In the genomic region with DNA sequence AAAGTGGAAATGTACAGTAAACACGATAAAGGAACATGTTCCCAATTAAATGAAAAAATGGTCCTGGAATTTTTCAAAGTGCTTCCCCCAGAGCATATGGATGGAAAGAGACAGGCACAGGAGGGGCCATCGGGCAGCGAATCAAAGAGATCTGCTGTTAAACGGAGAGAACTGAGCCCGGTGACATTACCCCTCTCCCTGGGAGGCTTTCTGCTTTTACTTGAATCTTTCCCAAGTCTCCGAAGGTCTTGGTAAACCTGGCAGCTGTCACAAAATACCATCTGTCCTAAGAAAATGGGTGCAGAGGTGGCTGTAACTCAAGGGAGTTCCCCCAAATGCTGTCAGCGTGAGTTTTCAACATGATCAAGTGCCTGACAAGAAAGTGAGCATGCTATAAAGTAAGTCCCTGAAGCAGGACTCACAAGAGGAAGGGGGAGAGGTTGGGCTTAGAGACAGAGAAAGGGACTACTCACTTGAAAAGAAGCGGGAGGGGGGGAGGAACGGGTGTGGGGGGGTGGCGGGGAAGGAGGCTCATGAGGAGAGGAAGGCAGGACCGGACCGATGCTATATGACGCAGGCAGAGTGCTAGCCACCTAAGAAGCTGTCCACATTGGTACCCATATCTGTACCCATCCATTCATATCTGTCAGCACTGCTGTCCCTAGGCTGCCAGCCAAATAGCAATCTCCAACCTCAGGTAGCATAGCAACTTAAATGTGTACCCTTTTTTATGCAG, we compare ENCODE assay signal across 11 mouse cellular contexts. TPM values are rescaled to one million over a fixed set of nuclear protein-coding genes. Genes with fewer than 3 reads are reported as not detected.
DNase-seq lines count a peak whose midpoint lies in the region; ATAC-seq lines count a peak whose summit lies in the region.
"Had no signal": no experiment of that assay in that cellular context is flagged by ENCODE, and none has a peak within 500 bp of the region (broad histone marks: within the 10 kb centered on the region; RNA-seq: fewer than 3 reads in every experiment).

No protein-coding gene starts in this region.

- H3K36me3 ChIP-seq in forebrain, embryonic 13.5 days (ENCODE audit: poor library complexity, severe bottlenecking): no peaks in the 10 kb centered on the region
- no peaks in the 10 kb centered on the region for H3K36me3 ChIP-seq in forebrain, embryonic 12.5 days (replicated peaks)
- no peaks in the 10 kb centered on the region for H3K36me3 ChIP-seq in midbrain, embryonic 14.5 days (ENCODE audit: control insufficient read depth, insufficient read depth, low read length)
- no peaks in the 10 kb centered on the region for H3K36me3 ChIP-seq in midbrain, embryonic 10.5 days
- no peaks in the 10 kb centered on the region for H3K36me3 ChIP-seq in neural tube, embryonic 15.5 days
- no peaks in the 10 kb centered on the region for H3K36me3 ChIP-seq in intestine, embryonic 15.5 days
- H3K36me3 ChIP-seq: heart, embryonic 15.5 days had no signal

- peaks cover 16% of the 10 kb centered on the region for H3K4me1 ChIP-seq in forebrain, embryonic 13.5 days
- peaks cover 12% of the 10 kb centered on the region for H3K4me1 ChIP-seq in forebrain, embryonic 12.5 days
- peaks cover 5% of the 10 kb centered on the region; the same call in 1 of the 2 replicates for H3K4me1 ChIP-seq in midbrain, embryonic 14.5 days (ENCODE audit: control insufficient read depth, insufficient read depth, low read length)
- H3K4me1 ChIP-seq in midbrain, embryonic 10.5 days: peaks cover 15% of the 10 kb centered on the region
- H3K4me1 ChIP-seq in neural tube, embryonic 15.5 days: no peaks in the 10 kb centered on the region
- no peaks in the 10 kb centered on the region for H3K4me1 ChIP-seq in intestine, embryonic 15.5 days (replicated peaks)
- H3K4me1 ChIP-seq: heart, embryonic 15.5 days had no signal

- WGBS in forebrain, embryonic 13.5 days: 39% methylated on average over 13 of the region's 13 CpGs
- 63% methylated on average over 13 of the region's 13 CpGs for WGBS in forebrain, embryonic 12.5 days
- 44% methylated on average over 13 of the region's 13 CpGs for WGBS in midbrain, embryonic 14.5 days
- WGBS in midbrain, embryonic 10.5 days: 61% methylated on average over 13 of the region's 13 CpGs
- WGBS in neural tube, embryonic 15.5 days: 41% methylated on average over 13 of the region's 13 CpGs
- WGBS in intestine, embryonic 15.5 days: 60% methylated on average over 13 of the region's 13 CpGs

- H3K4me3 ChIP-seq in forebrain, embryonic 13.5 days: no peak overlapping the region
- H3K4me3 ChIP-seq in forebrain, embryonic 12.5 days (replicated peaks): no peak overlapping the region
- H3K4me3 ChIP-seq in midbrain, embryonic 14.5 days (replicated peaks; ENCODE audit: low read depth, low read length): no peak overlapping the region
- H3K4me3 ChIP-seq in midbrain, embryonic 10.5 days: no peak overlapping the region
- H3K4me3 ChIP-seq in neural tube, embryonic 15.5 days (replicated peaks): no peak overlapping the region
- H3K4me3 ChIP-seq in intestine, embryonic 15.5 days (replicated peaks): no peak overlapping the region
- H3K4me3 ChIP-seq: heart, embryonic 15.5 days had no signal

- peak overlapping the region; percentile 33 for H3K4me2 ChIP-seq in forebrain, embryonic 13.5 days
- no peak overlapping the region for H3K4me2 ChIP-seq in forebrain, embryonic 12.5 days
- 0 out of 2 replicates have a peak overlapping the region, but pooled peaks have one; percentile 8 for H3K4me2 ChIP-seq in midbrain, embryonic 14.5 days (ENCODE audit: low read length)
- H3K4me2 ChIP-seq in neural tube, embryonic 15.5 days: peak overlapping the region; percentile 17
- H3K4me2 ChIP-seq in intestine, embryonic 15.5 days (replicated peaks): no peak overlapping the region
- H3K4me2 ChIP-seq: heart, embryonic 15.5 days had no signal

- no peak overlapping the region; the same call in 1 of the 2 replicates for H3K27ac ChIP-seq in forebrain, embryonic 13.5 days
- H3K27ac ChIP-seq in forebrain, embryonic 12.5 days: no peak overlapping the region
- H3K27ac ChIP-seq in midbrain, embryonic 14.5 days (replicated peaks; ENCODE audit: low read depth, low read length): no peak overlapping the region
- no peak overlapping the region for H3K27ac ChIP-seq in midbrain, embryonic 10.5 days (replicated peaks)
- no peak overlapping the region for H3K27ac ChIP-seq in neural tube, embryonic 15.5 days (replicated peaks)
- no peak overlapping the region for H3K27ac ChIP-seq in intestine, embryonic 15.5 days
- H3K27ac ChIP-seq: heart, embryonic 15.5 days had no signal

- DNase-seq in midbrain, embryonic 14.5 days: no peak
- no peak for DNase-seq in midbrain, embryonic 10.5 days (ENCODE audit: low spot score)
- DNase-seq in layer of hippocampus, adult 8-10 months (ENCODE audit: low spot score in 2 of 2): peak; percentile 13 to 20
- no peak for DNase-seq in kidney, adult 11 months
- DNase-seq: adrenal gland, postnatal 14 days; kidney, adult 2 months had no signal

- H3K27me3 ChIP-seq in forebrain, embryonic 13.5 days: no peaks in the 10 kb centered on the region
- no peaks in the 10 kb centered on the region for H3K27me3 ChIP-seq in forebrain, embryonic 12.5 days
- no peaks in the 10 kb centered on the region for H3K27me3 ChIP-seq in midbrain, embryonic 14.5 days (ENCODE audit: control insufficient read depth, insufficient read depth, low read length)
- H3K27me3 ChIP-seq in midbrain, embryonic 10.5 days (ENCODE audit: low read depth, poor library complexity, severe bottlenecking): peaks cover 25% of the 10 kb centered on the region
- no peaks in the 10 kb centered on the region for H3K27me3 ChIP-seq in neural tube, embryonic 15.5 days (replicated peaks)
- no peaks in the 10 kb centered on the region for H3K27me3 ChIP-seq in intestine, embryonic 15.5 days (replicated peaks)
- H3K27me3 ChIP-seq: heart, embryonic 15.5 days had no signal

- no peaks in the 10 kb centered on the region for H3K9me3 ChIP-seq in forebrain, embryonic 13.5 days (replicated peaks)
- H3K9me3 ChIP-seq in forebrain, embryonic 12.5 days: no peaks in the 10 kb centered on the region
- no peaks in the 10 kb centered on the region for H3K9me3 ChIP-seq in midbrain, embryonic 14.5 days (ENCODE audit: control insufficient read depth, low read length)
- H3K9me3 ChIP-seq in midbrain, embryonic 10.5 days (replicated peaks): no peaks in the 10 kb centered on the region
- no peaks in the 10 kb centered on the region for H3K9me3 ChIP-seq in neural tube, embryonic 15.5 days (replicated peaks)
- H3K9me3 ChIP-seq in intestine, embryonic 15.5 days: no peaks in the 10 kb centered on the region
- H3K9me3 ChIP-seq: heart, embryonic 15.5 days had no signal

- no peak overlapping the region for H3K9ac ChIP-seq in forebrain, embryonic 13.5 days
- no peak overlapping the region for H3K9ac ChIP-seq in forebrain, embryonic 12.5 days
- H3K9ac ChIP-seq in midbrain, embryonic 14.5 days (replicated peaks; ENCODE audit: low read length): no peak overlapping the region
- no peak overlapping the region for H3K9ac ChIP-seq in neural tube, embryonic 15.5 days (replicated peaks)
- H3K9ac ChIP-seq in intestine, embryonic 15.5 days: no peak overlapping the region
- H3K9ac ChIP-seq: heart, embryonic 15.5 days had no signal

- peak; percentile 80 for ATAC-seq in forebrain, embryonic 13.5 days
- no peak for ATAC-seq in forebrain, embryonic 12.5 days (ENCODE audit: low FRiP score)
- peak; percentile 62; the same call in 1 of the 2 replicates for ATAC-seq in midbrain, embryonic 14.5 days (ENCODE audit: low FRiP score, low TSS enrichment)
- ATAC-seq in neural tube, embryonic 15.5 days (ENCODE audit: low FRiP score): no peak
- no peak for ATAC-seq in intestine, embryonic 15.5 days

RNA-seq across cellular contexts. Expression of gene F13a1, which starts 31.6 kb away (rescaled TPM):
- 4.2 and 5.9 TPM in 2 replicates for polyA plus RNA-seq in forebrain, embryonic 13.5 days (2015; fragmentation: Nextera tagmentation; extraction: Ambion mirVana)
- 7.3 and 9.5 TPM in 2 replicates for polyA plus RNA-seq in forebrain, embryonic 12.5 days (2016; fragmentation: Nextera tagmentation; extraction: Ambion mirVana)
- polyA plus RNA-seq in midbrain, embryonic 14.5 days (2014; fragmentation: Nextera tagmentation; extraction: Ambion mirVana): 0.22 and 10.6 TPM in 2 replicates
- 5.9 and 14.0 TPM in 2 replicates for polyA plus RNA-seq in midbrain, embryonic 10.5 days (2016; fragmentation: Nextera tagmentation; extraction: Ambion mirVana)
- 1 to 10 TPM; 2.6 to 3.2 (median 3.0) TPM for total RNA-seq in layer of hippocampus, adult 8-10 months (2022)
- polyA plus RNA-seq in neural tube, embryonic 15.5 days (2015; fragmentation: Nextera tagmentation; extraction: Ambion mirVana): 12.6 and 15.7 TPM in 2 replicates
- 15.6 and 17.5 TPM in 2 replicates for polyA plus RNA-seq in intestine, embryonic 15.5 days (2015; fragmentation: Nextera tagmentation; extraction: Ambion mirVana)

Comparison
In these comparisons a context has a peak if more than half of its experiments do, and no peak if none do; other contexts are left out.
1. ATAC-seq: peak in forebrain, embryonic 13.5 days (single experiment) and midbrain, embryonic 14.5 days (single experiment); none in forebrain, embryonic 12.5 days (single experiment), neural tube, embryonic 15.5 days (single experiment) and intestine, embryonic 15.5 days (single experiment).
2. H3K4me2 ChIP-seq: peak in forebrain, embryonic 13.5 days (single experiment), midbrain, embryonic 14.5 days (single experiment) and neural tube, embryonic 15.5 days (single experiment); none in forebrain, embryonic 12.5 days (single experiment) and intestine, embryonic 15.5 days (single experiment).
3. DNase-seq: peak in layer of hippocampus, adult 8-10 months (2 of 2); none in midbrain, embryonic 14.5 days (single experiment), midbrain, embryonic 10.5 days (single experiment) and kidney, adult 11 months (single experiment).